Mouse (Mus musculus) heart, postnatal 0 days (tissue): Measurements from ENCODE around the gene Tmem42.

Experiments used
- CTCF ChIP-seq: IDR thresholded peaks from 2 replicates; pipeline ENCODE4 v1.5.1; 2016; ENCODE audit warnings: antibody characterized with exemption, control low read depth, low read depth
- EP300 ChIP-seq: IDR thresholded peaks from 2 replicates; pipeline ENCODE4 v1.6.1; 2016; ENCODE audit warnings: antibody characterized with exemption, low read depth

GRCm38 (mm10) chr9:122998406-122999192, 22.5 kb upstream of the Tmem42 start:
- TF ChIP-seq CTCF, result no peak
- TF ChIP-seq EP300, result no peak
